Mouse (Mus musculus) urinary bladder, adult 2 months (tissue): Measurements from ENCODE around the gene Dock9. TPM values are rescaled to one million over a fixed set of nuclear protein-coding genes. Genes with fewer than 3 reads are reported as not detected.

Experiments used
- DNase-seq: peaks from one replicate; pipeline ENCODE4 v3.0.0; 2022; ENCODE audit warnings: low spot score
- polyA plus RNA-seq: library from polyadenylated mRNA; depleted of rRNA; stranded (reverse); fragments of >200 nt; gene quantifications from 2 replicates; pipeline ENCODE4 v1.2.3, GENCODE M21; 2012

The Dock9 gene
- polyA plus RNA-seq, 1 experiment, result 48.7 TPM

DNA sequence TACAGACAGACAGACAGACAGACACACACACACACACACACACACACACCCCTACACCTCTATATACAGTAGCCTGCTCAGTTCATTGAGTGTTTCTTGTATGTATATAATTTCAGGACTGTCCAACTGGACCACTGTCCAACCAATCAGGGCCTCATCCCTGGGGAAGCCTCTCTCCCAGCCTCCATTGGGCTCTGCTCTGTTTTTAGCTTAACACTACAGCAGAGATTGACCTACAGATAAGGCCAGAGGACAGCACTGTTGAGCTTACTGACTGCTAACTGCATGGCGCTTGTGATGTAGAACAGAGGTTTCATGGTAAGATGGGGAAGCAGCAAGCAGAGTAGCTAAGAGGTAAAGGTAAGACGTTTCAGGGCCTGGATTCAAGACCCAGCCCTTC, 5.7 kb downstream of the Dock9 start:
- no peak for DNase-seq

DNA sequence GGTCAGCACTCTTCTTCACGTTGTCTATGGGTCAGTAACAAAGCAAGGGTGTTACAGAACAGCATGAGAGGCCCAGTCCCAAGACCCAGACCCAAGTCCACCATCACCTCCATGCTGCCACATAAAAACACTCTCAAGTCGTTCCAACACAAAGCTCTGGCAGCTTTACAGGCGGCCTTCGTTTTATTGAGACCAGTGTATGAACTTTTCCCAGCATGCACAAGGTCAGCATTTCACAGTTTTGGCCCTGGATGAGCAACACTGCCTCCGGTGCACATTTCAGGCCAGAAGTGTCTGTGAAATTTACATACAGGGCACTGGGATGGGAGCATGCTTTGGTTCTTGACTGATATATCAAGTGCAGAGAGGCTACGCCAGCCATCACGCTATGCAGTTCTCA, 6.5 kb downstream of the Dock9 start:
- no peak for DNase-seq

DNA sequence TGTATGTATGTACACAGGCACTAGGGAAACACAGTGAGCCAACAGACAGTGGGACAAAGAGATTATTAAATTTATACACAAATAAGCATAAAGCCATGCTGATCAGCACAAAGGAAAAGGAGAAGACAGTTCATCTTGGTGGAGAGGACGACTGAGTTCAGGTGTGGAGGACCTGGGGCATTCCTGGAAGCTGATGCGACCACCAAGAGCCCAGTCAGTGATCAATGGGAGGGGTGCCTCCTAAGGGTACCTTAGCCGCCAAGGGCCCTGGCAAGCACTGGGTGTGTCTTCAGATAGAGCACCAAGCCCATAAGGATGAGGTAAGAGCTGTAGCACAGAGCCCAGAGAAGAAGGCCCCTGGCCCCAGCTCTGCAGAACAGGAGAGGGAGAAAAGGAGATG, 8.4 kb downstream of the Dock9 start:
- no peak for DNase-seq

DNA sequence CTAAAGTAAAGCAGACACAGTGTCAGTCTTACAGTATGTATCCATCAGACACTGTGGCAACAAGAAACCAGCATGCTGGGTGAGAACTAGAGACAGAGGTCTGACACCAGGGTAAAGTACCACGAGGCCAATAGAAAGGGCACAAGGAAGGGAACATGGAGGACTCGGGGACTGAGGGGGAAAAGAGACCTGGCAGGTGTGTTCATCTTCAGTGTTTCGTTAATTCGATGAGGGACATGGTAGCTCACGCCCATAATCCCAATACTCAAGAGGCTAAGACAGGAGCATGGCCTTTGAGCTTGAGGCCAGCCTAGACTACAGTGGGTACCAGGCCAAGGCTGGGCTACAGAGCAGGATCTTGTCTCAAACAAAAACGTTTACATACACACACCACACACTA, 9.2 kb downstream of the Dock9 start:
- DNase-seq, result no peak

DNA sequence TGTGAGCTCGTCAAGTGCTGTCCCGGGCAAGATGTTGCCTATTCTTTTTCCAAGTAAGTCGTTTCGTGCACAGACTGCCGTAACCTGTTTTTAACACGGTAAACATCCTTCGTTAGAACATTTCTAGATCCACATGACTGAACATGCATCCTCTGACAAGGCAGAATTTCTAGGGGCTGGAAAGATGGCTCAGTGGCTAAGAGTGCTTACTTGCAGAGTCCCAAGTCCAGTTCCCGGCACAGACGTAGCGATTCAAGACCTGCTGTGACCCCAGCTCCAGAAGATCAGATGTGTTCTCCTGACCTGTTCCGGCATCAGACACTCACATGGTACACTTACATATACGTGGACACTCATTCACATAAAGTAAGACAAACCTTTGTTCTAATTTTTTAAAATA, 10.2 kb downstream of the Dock9 start:
- DNase-seq, result no peak

DNA sequence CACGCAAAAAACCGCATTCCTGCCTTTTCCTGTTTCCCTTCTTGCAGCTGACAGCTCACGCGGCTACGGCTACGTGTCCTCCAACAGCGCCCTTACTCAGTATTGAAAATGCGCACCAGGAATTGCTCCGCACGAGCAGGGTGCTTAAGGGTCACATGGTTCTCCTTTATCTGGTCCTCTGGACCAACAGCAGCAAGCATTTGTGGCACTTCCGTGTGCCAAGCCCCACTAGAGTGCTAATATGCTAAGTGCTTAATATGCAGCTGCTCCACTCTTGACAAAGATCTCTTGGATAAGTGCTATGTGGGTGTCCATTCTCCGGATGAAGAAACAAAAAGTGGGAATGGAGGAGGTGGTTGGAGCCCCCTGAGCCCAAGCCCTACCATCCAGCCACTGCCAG, 10.7 kb downstream of the Dock9 start:
- DNase-seq, result no peak

DNA sequence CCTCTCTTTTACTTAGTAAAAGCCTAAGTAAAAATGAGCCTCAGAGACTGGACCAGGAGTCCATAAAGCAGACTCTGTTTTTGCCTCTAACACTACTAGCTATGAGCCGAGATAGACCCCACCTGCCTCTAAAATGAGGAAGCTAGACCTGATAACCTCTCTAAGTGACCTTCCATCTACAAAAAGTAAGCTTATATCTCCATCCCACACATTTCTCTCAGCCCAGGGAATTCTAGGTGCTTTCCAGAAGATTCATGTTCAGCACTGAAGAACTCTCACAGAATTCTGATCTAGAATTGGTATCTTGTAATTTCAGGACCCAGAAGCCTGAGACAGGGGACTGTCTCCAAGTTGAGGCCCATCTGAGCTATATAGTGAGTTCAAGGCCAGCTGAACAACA, 12.2 kb downstream of the Dock9 start:
- no peak for DNase-seq

DNA sequence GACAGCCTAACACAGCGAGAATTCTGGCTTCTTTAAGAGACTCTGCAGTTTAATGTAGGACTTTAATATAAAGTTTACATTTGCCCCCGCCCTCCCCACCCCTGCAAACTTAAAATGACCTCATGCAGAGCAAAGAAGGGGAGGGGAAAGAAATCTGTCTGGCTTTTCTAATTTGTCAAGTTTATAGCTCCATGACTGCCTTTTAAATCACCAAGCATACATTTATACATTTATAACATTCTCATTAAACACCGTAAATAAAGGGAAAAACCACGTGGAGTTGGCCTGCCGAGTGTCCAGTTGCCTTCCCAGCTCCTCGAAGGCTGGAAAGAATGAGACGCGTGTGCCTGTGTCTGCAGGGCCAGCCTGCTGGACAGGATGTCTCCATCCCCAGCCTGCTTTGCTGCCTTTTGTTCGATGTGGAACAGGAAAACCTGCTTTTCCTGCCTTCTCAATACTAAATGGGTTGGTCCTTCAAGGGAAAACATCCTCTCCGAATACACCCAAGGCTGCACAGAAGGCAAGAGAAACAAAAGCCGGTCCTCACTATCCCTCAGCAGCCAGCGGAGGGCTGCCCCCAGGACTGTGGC, 16.6 kb downstream of the Dock9 start:
- no peak for DNase-seq

DNA sequence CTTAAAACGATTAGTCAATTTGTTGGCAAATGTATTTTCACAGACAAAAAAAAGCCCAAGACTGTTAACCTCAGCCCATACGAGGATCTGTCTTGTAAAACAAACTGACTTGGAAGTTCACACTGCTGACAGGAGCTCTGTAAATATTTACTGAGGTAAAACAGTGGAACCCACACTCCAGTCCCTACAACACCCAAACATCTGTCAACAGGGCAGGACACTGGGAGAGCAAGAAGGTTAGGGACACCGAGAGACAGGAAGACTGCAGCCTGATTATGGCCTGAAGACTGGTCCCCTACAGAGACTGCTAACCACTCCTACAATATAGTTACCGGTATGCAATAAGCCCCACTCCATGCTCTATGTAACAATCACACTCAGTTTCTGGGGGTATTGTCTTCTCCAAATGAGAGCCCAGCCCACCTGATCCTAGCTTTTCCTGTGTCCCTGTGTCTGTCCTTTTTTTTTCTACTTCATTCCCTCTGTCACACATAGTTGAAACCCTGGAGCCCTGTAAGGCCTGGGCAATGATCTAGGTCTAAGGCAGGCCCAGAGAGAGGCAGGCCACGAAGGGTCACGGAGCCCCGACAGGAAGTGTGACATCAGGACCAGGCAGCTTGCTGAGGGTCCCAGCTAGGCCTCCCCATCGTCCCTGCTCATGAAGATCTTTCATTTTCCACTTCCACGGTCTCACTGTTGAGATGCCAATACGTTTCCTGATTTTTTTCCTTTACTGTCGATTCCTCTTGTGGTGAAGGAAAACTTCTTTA, 17.3 kb downstream of the Dock9 start:
- no peak for DNase-seq

DNA sequence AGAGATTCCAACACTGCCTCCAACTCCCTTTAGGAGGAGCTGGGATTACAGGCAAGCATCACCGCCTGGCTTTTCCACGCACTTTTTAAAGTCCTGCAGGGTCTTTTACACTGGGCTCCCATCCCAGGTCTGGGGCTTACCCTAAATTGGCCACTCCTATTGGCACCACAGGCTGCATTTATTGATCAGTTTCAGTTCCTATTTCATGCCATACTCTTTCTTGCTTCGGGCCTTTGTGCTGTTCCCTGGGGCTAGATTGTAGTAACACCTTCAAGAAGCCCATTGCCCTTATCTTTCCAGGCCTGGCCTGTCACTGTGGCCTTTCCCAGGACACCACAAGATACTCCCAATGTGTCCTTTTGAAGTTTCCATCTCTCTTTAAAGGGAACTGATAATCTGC, 18.0 kb downstream of the Dock9 start:
- no peak for DNase-seq

DNA sequence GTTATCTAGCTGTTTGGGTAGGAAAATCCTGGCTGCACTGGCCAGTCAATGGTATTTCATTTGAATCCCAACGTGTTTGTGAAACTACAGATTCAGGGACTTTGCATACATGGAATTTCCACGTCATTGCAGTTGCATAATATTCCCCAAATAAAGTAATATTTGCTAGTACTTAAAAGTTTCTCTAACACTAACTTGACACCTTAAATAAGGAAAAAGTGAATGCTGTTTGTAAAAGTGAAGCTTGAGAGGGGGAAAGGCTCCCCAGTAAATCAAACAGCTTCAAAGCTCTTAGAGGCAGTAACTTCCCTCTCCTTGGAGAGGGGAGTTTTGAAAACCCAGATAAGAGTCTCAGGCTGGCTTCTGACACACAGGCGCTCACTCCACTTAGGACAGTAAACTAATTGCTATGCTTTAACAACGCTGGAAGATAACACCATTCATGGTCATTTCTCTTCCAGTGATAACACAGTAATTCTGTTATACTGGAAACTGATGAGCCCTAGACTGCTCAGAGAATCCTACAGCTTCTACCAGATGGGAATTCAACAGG, 20.3 kb downstream of the Dock9 start:
- no peak for DNase-seq

DNA sequence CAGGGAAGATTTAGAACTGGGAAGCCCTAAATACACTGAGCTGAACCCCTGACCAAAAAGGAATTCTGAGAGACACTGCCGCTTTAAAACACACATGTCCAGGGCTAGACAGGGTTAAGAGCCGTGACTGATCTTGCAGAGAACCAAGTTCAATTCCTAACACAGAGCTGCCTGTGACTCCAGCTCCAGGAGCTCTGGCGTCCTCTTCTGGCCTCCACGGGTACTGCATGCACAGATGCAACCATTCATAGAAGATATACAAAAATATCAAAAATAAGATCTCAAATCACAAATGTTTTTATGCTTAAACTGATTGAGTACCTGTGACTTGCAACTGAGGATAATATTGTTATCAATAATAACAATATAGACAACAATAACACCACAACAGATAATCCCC, 20.9 kb downstream of the Dock9 start:
- DNase-seq, result no peak

DNA sequence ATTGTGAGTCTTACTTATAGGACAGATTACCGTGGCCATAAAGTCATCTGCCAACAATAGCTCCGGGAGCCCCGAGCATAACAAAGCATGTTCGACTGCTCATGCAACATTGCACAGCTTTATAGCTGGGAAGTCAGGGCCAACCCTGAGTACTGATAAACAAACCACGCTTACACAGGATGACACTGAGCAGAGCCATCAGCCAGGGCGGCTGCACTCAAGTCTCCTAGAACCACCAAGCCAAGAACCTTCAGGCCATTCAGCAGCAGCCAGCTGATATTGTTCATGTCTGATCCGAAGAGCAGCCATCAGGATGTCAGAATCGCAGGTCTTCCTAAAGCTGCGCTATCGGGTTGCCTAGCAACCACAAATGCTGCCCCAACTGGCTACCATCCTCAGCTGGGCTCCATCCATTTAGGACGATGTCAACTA, 35.6 kb downstream of the Dock9 start:
- DNase-seq, result no peak

DNA sequence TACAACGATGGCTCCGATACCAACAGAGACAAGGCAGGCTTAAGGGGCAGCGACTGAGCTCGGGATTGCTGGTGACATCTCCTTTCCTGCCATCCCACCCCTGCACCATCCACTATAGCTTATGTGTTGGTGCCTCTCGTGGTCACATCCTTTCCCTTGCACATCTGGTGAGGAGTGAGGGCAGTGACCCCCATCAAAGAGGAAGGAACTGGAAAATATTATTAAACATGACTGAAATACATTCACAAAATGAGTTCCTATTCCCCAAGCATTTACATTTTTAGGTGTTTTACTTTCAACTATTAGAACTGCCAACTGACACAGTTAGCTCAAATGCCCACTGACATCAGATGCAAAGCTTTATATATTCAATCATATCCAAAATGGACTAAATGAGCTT, 37.2 kb downstream of the Dock9 start:
- DNase-seq, result no peak

DNA sequence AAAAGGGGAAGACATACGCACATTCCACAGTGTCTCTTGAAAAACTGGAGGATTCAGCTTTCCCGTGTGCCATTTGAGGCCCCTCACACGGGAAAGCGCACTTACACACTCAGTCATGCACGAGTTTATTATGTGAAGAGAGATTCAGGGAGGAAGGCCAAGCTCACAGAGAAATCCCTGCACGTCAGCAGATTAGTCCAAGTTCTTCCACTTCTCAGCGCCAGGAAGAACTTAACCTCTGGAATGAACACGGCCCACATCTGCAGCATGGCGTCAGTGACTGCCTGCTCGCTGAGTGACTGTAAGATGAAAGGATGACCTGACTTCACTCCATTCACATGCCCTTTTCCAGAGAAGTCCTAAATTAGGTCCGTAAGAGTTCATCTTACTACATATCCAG, 43.5 kb downstream of the Dock9 start:
- no peak for DNase-seq

DNA sequence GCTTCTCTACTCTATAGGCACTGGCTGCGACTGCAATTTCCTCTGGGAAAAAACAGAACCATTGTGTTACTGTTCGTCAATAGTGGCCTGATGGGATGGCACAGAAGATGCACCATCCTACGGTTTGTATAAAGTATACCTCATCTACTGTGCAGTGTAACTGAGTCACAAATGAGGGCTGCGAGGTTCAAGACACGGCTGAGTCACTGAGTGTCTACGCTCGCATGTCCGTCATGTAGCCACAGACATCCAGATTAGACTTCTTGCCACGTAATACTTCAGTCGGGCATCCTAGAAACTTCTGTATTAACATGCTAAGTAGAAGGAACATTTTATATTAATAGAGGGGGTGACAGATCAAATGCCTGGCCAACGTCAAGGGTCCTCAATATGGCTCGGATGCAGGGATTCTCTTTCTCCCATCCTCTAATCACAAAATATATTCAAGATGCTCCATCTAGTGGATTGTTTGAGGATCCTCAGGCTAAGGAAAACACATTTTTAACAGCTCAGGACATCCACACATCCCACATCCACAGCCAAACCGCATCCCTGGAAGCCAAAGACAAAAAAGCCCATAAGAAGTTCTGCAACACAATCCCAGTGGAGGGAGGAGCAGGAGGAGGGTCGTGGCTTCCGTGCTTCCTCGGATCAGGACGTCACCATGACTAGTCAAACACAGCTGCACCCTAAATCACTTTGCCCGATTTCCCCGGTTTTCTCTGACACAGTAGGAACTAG, 44.8 kb downstream of the Dock9 start:
- DNase-seq, result no peak

DNA sequence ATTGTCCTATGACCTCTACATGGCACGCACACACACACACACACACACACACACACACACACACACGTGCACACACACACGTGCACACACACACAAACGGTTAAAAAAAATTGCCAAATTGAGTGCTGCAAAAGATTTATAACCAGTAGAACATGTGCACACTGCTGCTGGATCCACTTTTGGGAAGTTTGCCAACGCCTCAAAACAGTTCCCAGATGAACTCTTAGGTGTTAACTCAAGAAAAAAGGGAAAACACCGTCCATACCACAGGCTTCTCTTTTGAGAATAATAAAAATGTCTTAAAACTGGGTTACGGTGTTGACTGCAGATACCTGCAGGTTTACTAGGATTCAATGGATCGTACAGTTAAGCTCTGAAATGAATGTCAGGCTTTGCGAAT, 48.0 kb downstream of the Dock9 start:
- no peak for DNase-seq

DNA sequence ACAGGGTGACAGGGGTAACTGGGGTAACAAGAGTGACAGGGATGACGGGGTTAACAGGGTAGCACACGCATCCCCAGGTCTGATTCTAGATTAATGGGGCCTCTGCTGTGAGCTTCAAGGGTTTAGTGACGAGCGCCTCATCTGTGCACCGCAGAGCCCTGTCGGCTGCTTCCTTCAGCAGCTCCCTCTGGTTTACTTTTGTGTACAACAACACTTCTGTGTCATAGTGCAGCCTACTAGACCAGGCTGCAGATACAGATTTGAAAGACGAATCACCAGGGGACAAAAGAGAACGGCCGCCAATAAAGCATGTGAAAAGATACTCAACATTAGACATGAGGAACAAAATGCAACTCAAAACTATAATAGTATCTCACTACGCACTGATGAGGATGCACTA, 48.6 kb downstream of the Dock9 start:
- no peak for DNase-seq

DNA sequence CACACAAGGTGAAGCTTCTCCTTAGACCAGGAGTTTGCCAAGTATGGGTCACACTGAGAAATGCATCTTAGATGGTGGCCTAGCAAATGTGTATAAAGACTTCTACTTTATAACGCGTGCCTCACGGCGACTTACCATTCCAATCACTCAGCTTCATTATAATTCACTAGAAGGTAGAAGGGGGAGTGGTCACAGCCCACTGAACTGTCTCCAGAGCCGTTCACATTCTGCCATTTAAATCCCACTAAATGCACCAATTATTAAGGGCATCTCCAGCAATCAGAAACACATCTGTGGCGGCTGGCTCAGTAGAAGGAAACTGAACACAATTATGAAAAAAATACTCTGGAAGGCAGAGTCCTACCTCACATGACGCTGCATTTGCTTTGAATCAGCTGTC, 50.3 kb downstream of the Dock9 start:
- no peak for DNase-seq

DNA sequence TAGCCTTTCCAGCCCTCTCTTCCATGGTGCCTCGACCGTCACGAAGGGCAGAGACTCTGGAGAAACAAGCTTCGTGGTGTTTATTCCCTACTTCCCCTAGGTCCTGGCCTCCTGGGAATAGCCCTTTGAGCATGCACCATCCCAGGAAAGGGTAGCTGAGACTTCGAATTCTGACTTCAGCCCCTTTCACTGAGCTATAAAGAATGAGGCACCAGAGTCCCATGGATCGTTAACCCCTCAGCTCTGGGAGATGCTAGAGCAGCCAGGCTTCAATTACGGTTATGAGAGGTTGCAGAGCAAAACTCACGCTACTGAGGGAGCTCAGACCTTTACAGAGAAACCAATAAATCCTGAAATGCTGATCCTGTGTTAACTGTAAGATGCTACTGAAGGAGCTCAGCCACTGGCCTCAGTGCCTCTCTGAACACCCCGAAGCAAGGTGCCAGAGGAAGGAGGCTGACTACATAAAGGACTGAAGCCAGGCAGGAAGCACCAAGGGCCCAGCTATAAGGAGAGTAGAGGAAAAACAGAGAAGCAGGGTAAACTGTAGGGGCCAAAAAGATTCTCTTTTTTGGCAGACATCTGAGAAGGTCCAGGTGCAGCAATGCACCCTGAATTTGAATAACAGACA, 53.7 kb downstream of the Dock9 start:
- DNase-seq, result no peak

DNA sequence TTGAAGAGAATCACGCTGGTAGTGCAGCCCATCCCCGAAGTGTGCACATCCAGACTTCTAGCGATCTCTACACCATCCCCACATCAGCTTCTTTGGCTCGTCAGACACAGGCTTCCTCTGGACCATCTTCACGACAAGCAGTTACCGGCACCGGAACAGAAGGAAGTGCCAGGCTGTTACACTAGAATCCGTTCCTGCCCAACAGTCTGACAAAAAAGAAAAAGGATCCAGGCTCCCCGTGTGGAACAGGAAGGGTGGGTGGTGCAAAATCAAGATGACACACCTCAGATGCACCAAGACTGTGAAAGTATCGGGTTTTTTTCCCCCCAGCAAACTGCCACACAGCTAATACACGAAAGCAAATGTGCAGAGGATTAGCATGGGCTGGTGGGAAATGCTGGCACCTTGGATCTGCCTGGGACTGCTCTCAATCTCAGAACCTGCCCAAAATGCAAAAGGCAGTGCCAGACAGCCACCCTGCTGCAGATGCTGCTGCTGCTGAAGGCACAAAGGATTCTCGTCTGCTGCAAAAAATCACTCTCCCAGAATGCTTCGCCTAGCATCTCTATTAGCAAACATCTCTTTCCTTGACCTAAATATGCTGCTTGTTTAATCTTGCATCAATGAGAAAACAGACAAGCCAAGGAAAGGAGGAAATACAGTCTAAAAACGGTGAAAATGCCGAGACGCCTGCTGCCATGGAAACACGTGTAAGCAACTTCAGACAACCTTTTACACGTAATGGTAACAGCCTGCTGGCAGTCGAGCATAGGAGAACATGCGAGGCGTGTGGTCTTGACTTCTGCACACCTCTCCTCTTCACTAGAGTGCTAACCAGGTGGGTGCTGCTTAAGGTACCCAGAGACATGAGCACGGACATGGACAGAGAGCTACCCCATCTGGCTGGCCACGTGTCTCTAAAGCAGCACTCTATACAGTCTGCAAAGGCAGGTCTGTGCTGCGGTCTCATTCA, 58.9 kb downstream of the Dock9 start:
- no peak for DNase-seq
